Mouse (Mus musculus): ENCODE results near the gene Sdc4. TPM values are rescaled to one million over a fixed set of nuclear protein-coding genes. Genes with fewer than 3 reads are reported as not detected.

Gene Sdc4
- polyA plus RNA-seq, 1 experiment from 2014 or later = 41.9 TPM

DNA sequence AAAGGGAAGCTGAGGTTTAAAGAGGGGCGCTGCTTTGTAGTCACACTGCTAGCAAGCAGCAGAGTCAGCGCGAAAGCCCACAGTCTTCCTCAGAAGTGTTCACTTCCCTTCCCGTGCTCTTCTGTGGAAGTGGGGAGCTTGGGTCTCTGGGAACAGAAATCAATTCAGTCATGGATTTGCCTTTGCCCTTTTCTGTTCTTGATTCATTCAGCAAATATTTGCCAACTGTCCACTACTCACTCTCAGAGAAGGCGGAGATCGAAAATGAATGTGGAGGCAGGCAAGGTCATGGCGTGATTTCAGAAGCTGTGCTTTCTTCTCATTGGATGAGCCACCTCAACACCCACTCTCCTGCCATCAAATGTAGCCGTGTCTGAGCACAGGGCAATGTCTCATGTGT is 14.8 kb upstream of the Sdc4 start:
- 72% methylated on average over 8 of the region's 8 CpGs for WGBS
- Histone ChIP-seq H3K4me1 (replicated peaks) (peaks cover 38% of the 10 kb centered on the region), H3K9ac (no peak overlapping the region), H3K4me3 (no peak overlapping the region), H3K27me3 (no peaks in the 10 kb centered on the region; the same call in 1 of the 2 replicates), H3K9me3 (replicated peaks) (no peaks in the 10 kb centered on the region), H3K36me3 (no peaks in the 10 kb centered on the region), H3K4me2 (no peak overlapping the region), H3K27ac (no peak overlapping the region)
- no peak for ATAC-seq (replicated peaks; ENCODE audit: insufficient number of reproducible peaks, insufficient read depth, low FRiP score, low read depth)

DNA sequence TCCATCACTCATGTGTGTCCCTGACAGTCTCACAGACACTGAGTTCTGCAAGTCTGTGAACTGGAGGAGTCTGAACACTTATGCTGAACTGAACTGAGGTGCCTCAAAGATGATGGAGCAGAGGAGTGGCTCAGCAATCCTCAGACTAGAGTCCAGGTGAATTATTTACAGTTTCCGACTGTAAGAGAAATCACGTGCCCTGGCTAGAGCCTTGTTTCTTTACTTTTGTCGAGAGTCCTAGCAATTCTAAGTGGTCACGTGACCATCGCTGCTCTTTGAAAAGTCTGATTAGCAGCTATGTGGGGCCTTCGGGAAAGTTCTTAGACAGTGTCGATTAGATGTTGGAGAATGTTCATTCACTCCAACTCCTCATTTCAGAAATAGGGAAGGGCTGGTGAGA is 14.3 kb upstream of the Sdc4 start:
- whole genome bisulfite sequencing = 51% methylated on average over 7 of the region's 7 CpGs
- H3K4me3 ChIP-seq = no peak overlapping the region
- H3K4me1 ChIP-seq (replicated peaks) = peaks cover 43% of the 10 kb centered on the region
- no peaks in the 10 kb centered on the region for H3K36me3 ChIP-seq
- H3K27ac ChIP-seq = no peak overlapping the region
- H3K27me3 ChIP-seq = no peaks in the 10 kb centered on the region; the same call in 1 of the 2 replicates
- no peaks in the 10 kb centered on the region for H3K9me3 ChIP-seq (replicated peaks)
- ATAC-seq (replicated peaks; ENCODE audit: insufficient number of reproducible peaks, insufficient read depth, low FRiP score, low read depth) = no peak
- H3K4me2 ChIP-seq = no peak overlapping the region
- no peak overlapping the region for H3K9ac ChIP-seq

DNA sequence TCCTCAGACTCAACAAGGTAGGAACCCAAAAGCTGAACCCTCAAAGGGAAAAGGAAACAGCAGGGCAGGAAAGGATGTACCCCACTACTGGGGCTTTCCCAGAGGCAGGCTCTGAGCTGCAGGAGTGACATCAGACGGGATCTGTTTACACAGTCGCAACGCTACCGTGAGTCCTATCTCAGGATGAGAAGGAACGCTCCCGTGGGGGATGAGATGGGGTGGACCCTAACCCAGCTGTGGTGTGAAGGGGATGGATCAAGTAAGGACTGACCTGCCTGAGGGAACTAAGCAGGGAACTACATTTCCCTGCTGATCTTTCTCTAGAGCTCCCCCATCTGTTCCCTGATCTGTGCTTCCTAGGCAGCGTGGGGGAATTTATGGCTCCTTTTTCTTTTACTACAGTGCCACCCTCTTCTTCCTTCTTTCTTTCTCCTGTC is 13.2 kb upstream of the Sdc4 start, which contains the start of gene Sys1:
Sys1 (plus strand) TSS at position 101 of the 437 bp plus-strand sequence.
- Histone ChIP-seq H3K27ac (peak within 1 kb of the TSS; percentile 67; the same call in 1 of the 2 replicates), H3K4me2 (peak within 1 kb of the TSS; percentile 31), H3K4me1 (replicated peaks) (peaks cover 51% of the 10 kb centered on the region), H3K9me3 (replicated peaks) (no peaks in the 10 kb centered on the region), H3K9ac (peak within 1 kb of the TSS; percentile 15; the same call in 1 of the 2 replicates), H3K36me3 (no peaks in the 10 kb centered on the region), H3K4me3 (peak within 1 kb of the TSS; percentile 19), H3K27me3 (no peaks in the 10 kb centered on the region; the same call in 1 of the 2 replicates)
- ATAC-seq (replicated peaks; ENCODE audit: insufficient number of reproducible peaks, insufficient read depth, low FRiP score, low read depth) = no peak
- WGBS = 5% methylated on average over 7 of the region's 7 CpGs

DNA sequence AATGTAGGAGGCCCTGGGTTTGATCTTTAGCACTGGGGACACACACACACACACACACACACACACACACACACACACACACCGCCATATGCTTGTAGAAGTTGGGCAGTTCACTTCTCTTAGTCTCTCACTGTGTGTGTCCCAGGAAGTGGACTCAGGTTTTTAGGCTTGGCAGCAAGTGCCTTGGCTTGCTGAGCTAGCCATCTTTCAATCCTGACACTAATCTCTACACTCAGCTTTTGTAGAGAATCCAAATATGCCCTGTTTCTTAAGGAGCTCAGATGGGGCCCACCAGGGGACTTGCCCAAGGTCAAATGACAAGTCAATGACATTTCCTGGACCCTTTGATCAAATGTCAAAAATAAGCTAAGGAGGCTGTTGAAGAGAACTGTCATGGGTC is 12.7 kb upstream of the Sdc4 start:
- Histone ChIP-seq H3K9me3 (replicated peaks) (no peaks in the 10 kb centered on the region), H3K4me2 (peak overlapping the region; percentile 31), H3K27me3 (no peaks in the 10 kb centered on the region; the same call in 1 of the 2 replicates), H3K36me3 (no peaks in the 10 kb centered on the region), H3K4me1 (replicated peaks) (peaks cover 52% of the 10 kb centered on the region), H3K27ac (peak overlapping the region; percentile 4; the same call in 1 of the 2 replicates), H3K9ac (no peak overlapping the region), H3K4me3 (no peak overlapping the region)
- ATAC-seq (replicated peaks; ENCODE audit: insufficient number of reproducible peaks, insufficient read depth, low FRiP score, low read depth) = no peak
- WGBS = 88% methylated on average over 1 of the region's 1 CpGs

DNA sequence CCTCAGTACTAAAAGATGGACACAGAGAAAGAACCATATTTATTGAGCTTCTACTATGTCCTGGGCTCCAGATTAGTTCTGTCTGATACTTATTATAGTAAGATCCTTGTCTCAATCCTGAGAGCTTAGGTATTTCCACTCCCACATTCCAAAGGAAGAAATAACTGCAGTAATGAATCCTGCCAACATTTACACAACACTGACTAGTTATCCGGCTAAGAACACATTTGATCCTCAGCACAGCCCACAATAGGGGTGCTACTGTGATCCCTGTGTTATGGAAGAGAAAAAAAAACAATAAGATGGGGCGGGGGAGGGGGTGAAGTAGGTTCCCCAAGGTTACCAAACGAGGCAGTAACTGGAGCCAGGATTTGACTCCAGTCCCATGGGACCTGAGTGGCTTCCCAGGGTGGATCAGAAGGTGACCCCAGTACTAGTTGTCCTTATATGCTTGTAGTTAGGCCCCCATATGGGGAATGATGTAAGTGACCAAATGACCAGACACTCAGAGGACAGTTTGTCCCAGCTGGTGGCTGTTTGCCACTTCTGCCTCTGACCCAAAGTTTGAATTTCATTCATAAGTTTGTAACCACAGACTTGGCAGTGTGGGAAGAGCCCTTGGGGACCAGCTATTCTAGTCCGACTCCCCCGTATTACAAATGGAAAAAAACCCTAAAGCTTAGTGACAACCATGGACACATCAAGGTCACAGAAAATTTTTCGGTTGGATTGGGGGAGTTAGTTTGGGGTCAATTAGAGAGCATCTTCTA is 11.9 kb upstream of the Sdc4 start:
- H3K27ac ChIP-seq = peak overlapping the region; percentile 67
- H3K27me3 ChIP-seq = no peaks in the 10 kb centered on the region; the same call in 1 of the 2 replicates
- H3K36me3 ChIP-seq = no peaks in the 10 kb centered on the region
- no peak overlapping the region for H3K9ac ChIP-seq
- no peak overlapping the region for H3K4me3 ChIP-seq
- WGBS = 63% methylated on average over 6 of the region's 6 CpGs
- H3K4me2 ChIP-seq = no peak overlapping the region
- H3K4me1 ChIP-seq (replicated peaks) = peaks cover 54% of the 10 kb centered on the region
- no peaks in the 10 kb centered on the region for H3K9me3 ChIP-seq (replicated peaks)
- no peak for ATAC-seq (replicated peaks; ENCODE audit: insufficient number of reproducible peaks, insufficient read depth, low FRiP score, low read depth)

DNA sequence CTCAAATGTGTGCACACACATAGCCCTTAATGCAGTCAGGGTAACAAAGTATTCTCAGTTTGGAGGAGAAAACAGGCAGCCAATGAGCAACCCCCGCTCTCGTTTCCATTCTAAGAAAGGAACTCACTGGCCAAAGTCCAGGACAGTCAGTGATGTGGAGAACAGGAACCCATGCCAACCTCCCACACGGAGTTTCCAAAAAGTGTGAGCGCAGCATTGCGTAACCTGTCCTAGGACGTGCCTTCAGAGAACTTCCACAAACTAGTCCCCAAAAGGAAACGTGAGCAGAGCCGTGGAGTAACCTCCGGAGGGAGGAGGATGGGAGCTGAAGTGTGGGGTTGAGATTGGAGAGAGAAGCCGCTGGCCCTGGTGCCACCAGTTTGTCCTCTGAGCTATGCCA is 11.2 kb upstream of the Sdc4 start:
- Histone ChIP-seq H3K9ac (no peak overlapping the region), H3K27me3 (no peaks in the 10 kb centered on the region; the same call in 1 of the 2 replicates), H3K4me3 (no peak overlapping the region), H3K9me3 (replicated peaks) (no peaks in the 10 kb centered on the region), H3K4me2 (peak overlapping the region; percentile 24), H3K36me3 (no peaks in the 10 kb centered on the region), H3K4me1 (replicated peaks) (peaks cover 55% of the 10 kb centered on the region), H3K27ac (peak overlapping the region; percentile 67)
- ATAC-seq (replicated peaks; ENCODE audit: insufficient number of reproducible peaks, insufficient read depth, low FRiP score, low read depth) = peak; percentile 15; the same call in 1 of the 2 replicates
- 30% methylated on average over 10 of the region's 10 CpGs for WGBS

DNA sequence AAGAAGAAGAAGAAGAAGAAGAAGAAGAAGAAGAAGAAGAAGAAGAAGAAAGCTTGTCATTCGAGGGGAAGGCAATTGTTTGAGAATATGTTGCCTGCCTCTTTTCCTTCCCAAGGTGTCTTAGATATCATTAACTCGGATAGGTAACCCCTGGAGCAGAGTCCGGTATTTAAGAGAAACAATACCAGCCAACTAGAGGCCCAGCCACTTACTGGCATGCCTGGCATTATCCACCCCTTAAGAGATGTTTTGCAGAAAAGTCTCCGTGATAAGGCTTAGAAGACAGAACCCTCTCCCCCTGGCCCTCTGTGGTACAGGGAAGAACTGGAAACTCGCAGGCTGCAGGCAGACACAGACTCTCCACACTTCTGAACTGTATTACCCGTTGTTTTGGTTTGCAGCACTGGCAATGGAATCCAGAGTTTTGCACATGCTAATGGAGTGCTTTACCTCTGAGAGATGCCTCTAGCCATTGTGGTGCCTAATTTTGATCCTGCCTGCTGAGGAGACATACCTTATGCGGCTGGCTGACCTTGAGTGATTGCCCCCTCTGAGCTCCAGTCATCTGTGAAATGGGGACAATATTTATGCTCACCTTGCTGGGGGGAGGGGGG is 10.3 kb upstream of the Sdc4 start:
- Histone ChIP-seq H3K27me3 (no peaks in the 10 kb centered on the region; the same call in 1 of the 2 replicates), H3K9me3 (replicated peaks) (no peaks in the 10 kb centered on the region), H3K4me3 (no peak overlapping the region), H3K4me1 (replicated peaks) (peaks cover 63% of the 10 kb centered on the region), H3K4me2 (no peak overlapping the region), H3K9ac (no peak overlapping the region), H3K27ac (no peak overlapping the region; the same call in 1 of the 2 replicates), H3K36me3 (no peaks in the 10 kb centered on the region)
- 57% methylated on average over 7 of the region's 7 CpGs for WGBS
- ATAC-seq (replicated peaks; ENCODE audit: insufficient number of reproducible peaks, insufficient read depth, low FRiP score, low read depth) = no peak

DNA sequence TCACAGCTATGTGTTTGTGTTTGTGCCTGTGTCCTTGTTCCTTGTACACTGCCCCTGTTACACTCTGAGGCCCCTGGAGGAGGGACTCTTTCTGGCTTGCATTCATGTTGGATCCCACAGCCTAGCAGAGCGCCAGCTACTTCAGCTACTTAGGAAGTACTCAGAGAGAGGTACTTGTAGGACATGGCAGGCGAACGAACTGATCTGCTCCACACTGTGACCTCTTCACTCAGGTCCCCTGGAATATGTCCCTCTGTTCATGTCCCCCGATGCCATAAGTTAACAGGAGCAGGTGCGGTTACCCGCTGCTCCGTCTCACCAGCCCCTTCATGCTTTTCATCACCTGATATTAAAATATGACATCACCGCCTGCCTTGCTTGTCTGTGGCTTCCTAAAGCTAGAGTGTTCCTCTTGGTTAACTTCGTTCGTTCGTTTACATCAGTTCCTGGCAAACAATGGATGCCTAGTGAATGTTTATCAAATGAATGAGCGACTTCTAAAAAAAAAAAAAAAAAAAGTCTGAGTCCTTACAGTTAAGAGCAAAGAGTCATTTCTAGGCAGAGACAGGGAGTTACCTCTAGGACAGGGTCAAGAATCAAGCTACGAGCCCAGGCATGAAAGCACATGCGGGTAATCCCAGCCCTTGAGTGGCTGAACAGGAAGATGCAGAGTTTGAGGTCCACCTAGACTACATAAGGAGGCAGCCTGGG is 9.5 kb upstream of the Sdc4 start:
- Histone ChIP-seq H3K9me3 (replicated peaks) (no peaks in the 10 kb centered on the region), H3K36me3 (no peaks in the 10 kb centered on the region), H3K27me3 (no peaks in the 10 kb centered on the region; the same call in 1 of the 2 replicates), H3K4me3 (no peak overlapping the region), H3K4me2 (peak overlapping the region; percentile 6), H3K9ac (no peak overlapping the region), H3K27ac (peak overlapping the region; percentile 71), H3K4me1 (replicated peaks) (peaks cover 67% of the 10 kb centered on the region)
- peak; percentile 78 for ATAC-seq (replicated peaks; ENCODE audit: insufficient number of reproducible peaks, insufficient read depth, low FRiP score, low read depth)
- 33% methylated on average over 14 of the region's 14 CpGs for WGBS

DNA sequence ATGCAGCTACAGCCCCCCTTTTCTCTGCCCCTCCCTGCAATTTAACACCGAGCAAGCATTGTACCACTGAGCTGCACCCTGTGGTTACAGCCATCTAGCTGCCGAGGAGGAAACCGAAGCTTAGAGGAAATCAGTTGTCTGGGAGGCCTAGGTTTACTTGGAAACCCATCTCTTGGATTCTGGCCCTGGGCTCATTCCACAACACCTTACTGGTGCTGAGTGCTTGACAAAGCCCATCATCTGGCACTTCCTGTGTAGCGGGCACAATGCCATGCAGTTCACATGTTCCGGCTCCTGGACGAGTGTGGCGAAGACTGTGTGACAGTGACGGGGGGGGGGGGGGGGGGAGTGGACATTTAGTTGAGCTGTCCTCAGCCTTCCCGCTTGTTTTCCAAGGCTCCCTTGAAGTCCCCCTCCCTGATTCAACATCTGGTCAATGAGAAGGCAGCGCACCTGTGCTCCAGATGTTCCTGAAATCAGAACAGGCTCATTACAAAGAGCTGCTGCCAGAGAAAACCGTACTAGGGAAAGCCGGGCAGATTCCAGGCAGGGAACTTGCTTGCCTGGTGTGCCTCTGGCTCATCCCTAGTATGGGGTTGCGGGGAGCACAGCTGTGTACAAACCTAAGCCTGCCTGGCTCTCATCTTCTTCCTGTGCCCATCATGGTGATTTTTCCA is 8.5 kb upstream of the Sdc4 start:
- H3K9ac ChIP-seq = no peak overlapping the region
- no peaks in the 10 kb centered on the region for H3K9me3 ChIP-seq (replicated peaks)
- H3K4me1 ChIP-seq (replicated peaks) = peaks cover 66% of the 10 kb centered on the region
- WGBS = 24% methylated on average over 13 of the region's 13 CpGs
- H3K27ac ChIP-seq = peak overlapping the region; percentile 71
- no peak overlapping the region for H3K4me3 ChIP-seq
- no peaks in the 10 kb centered on the region for H3K36me3 ChIP-seq
- no peaks in the 10 kb centered on the region; the same call in 1 of the 2 replicates for H3K27me3 ChIP-seq
- peak overlapping the region; percentile 6 for H3K4me2 ChIP-seq
- no peak; the same call in 1 of the 2 replicates for ATAC-seq (replicated peaks; ENCODE audit: insufficient number of reproducible peaks, insufficient read depth, low FRiP score, low read depth)

DNA sequence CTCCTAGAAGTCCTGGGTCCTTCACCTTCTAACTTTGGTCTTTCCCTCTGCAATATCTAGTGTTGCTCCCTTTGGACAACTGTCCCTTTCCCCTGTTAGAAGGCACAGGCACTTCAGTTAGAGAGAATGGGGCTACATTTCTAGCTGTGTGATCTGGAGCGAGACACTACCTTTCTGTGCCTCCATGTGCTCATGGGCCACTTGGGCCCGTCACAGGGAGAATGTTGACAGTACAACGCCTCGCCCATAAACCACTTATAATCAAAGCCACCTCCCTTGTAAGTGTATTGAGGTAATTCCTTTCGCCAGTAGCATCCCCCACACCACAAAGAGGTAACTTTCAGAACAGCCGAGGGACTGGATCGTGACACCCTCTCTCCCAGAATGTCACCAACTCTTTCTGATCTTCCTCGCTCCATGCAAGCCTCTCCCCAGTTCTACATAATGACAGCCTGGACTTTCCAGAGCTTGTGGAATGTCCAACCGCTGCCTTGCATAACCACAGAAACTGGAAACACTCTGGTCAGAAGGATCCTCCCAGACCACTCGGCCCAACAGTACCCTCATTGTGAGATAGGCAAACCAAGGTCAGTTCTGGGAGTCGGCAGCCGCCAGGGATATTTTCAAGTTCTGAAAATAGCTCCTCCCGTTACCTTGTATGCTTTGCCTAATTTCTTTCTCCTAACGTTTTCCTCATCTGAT is 5.8 kb upstream of the Sdc4 start:
- Histone ChIP-seq H3K27ac (peak overlapping the region; percentile 31; the same call in 1 of the 2 replicates), H3K4me2 (peak overlapping the region; percentile 19), H3K27me3 (peaks cover 17% of the 10 kb centered on the region), H3K4me1 (replicated peaks) (peaks cover 43% of the 10 kb centered on the region), H3K9ac (no peak overlapping the region; the same call in 1 of the 2 replicates), H3K4me3 (no peak overlapping the region), H3K9me3 (replicated peaks) (no peaks in the 10 kb centered on the region), H3K36me3 (no peaks in the 10 kb centered on the region)
- ATAC-seq (replicated peaks; ENCODE audit: insufficient number of reproducible peaks, insufficient read depth, low FRiP score, low read depth) = no peak
- 53% methylated on average over 14 of the region's 14 CpGs for WGBS
